Mouse (Mus musculus): ENCODE measurements around the gene Wfdc17.

GRCm38 (mm10) chr11:83692008-83692407 lies 11.8 kb upstream of the Wfdc17 start:
- TF ChIP-seq CTCF (IDR thresholded peaks at IDR 0.05; ENCODE audit: low read depth): no peak
- TF ChIP-seq EP300 (IDR thresholded peaks at IDR 0.05; ENCODE audit: low read depth): no peak
